Mouse (Mus musculus): ENCODE data around the gene Ldlrad3.

The Ldlrad3 gene

DNA sequence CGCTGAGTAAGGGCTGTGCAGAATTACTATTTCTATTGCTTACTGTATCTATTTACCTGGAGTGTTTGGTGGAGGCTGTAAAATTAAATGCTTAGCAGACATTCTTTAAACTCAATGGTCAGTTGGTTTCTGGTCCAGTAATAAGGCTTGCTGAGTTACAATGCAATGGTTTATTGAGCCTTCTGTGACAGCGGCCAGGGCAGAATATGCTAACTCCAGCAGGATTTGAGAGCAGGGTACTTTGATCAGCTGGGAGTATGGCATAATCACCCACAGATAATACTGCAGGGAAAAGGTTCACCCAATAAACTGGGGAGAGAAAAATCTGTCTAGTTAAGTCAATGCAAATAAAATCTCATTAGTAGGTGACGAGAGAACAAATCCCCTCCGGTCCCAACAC lies 220.2 kb downstream of the Ldlrad3 start:
- no peak for DNase-seq (ENCODE audit: low spot score)

GRCm38 (mm10) chr2:101965515-101965914 lies 220.7 kb downstream of the Ldlrad3 start:
- DNase-seq (ENCODE audit: low spot score), result no peak

DNA sequence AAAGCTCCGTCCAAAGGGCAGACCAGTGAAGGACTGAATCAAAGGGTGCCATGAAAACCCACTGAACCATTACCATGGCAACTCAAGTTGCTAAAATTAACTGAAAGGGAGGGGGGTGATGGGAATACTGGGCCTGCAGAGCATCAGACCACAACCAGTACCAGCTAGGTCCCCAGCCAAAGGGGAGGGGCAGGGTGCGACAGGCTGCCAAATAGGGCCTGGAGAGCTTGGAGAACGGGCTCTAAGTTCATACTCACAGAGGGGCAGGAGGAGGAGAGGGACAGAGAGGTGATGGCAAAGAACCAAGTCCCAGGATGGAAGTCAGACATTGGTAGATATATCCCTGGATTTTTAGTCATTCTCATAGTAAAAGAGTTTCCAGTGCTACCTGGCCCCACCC lies 222.8 kb downstream of the Ldlrad3 start:
- DNase-seq (ENCODE audit: low spot score), result no peak

- DNase-seq (ENCODE audit: low spot score), result no peak
Observed at GRCm38 (mm10) chr2:101962349-101962748, 223.8 kb downstream of the Ldlrad3 start.

DNA sequence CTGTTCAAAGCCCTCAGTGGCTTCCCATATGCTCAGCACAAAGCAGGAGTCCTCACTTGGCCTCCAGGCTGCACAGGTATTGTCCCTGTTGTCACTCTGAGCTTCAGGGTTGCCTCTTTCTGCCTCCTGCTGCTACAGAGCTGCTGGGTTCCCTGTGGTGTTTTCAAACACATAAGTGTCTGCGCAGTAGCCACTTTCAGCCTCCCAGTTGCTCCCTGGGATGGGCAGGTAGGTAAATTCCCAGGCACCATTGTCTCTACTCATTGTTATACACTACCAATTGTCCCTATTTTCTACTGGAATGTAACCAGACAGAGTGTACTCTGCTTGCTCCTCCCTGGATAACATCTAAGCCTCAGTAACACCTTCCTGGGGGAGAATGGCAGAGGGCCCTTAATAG lies 224.8 kb downstream of the Ldlrad3 start:
- no peak for DNase-seq (ENCODE audit: low spot score)

- DNase-seq (ENCODE audit: low spot score), result no peak
Observed at GRCm38 (mm10) chr2:101960658-101961057, 225.5 kb downstream of the Ldlrad3 start.

DNA sequence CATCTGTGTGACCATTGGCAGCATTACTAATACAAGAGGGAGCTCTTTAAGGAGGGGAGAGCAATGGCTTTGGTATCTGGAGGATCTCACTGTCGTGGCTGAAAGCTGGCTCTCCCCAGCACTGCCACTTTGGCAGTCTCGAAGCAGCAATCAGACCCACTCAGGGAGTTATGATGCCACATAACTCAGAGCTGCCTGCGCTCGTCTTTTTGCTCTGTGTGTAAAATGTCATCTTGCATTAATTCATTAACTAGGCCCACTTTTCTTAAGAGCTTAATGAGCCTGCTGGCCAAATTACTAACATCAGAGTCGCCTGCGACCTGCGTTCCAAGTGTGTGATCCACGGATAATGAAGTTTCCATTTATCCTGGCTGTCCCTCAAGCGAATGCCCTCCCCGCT lies 230.1 kb downstream of the Ldlrad3 start:
- no peak for DNase-seq (ENCODE audit: low spot score)

- no peak for DNase-seq (ENCODE audit: low spot score)
Observed at GRCm38 (mm10) chr2:101952951-101953361, 233.2 kb downstream of the Ldlrad3 start.

DNA sequence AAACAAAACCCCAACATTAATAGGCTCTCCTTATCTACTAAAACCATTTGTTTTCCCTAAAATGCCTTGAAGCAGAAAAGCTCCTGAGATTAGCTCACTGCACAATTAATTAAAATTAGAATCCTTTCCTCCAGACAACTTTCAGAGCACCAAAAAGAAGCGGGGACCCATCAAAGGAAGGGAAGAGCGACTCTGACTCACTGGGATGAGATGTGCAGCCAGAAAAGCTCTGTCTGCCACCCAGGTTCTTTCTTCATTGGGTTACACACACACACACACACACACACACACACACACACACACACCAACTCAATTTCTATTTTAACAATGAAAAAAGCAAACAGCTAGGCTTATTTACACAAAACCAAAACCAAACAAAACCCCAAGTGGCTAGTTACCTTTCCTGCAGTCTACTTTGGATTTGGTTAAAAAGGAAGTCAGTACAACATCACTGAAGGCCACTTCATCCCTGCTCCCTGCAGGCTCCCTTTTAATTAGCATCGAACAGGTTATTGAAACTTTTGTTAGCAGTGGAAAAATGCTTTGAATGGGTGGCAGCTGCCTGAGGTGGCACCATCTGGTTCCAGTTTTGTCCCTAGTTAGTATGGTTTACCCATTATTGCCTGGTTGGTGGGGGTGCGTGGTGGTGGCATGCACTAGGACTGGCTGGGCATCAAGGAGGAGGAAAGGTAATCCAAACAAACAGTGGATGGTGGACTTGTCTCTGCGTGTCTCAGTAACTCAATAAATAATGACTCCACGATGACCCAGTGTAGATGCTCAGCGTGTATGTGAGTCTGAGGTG lies 235.3 kb downstream of the Ldlrad3 start:
- DNase-seq (ENCODE audit: low spot score), result no peak

DNA sequence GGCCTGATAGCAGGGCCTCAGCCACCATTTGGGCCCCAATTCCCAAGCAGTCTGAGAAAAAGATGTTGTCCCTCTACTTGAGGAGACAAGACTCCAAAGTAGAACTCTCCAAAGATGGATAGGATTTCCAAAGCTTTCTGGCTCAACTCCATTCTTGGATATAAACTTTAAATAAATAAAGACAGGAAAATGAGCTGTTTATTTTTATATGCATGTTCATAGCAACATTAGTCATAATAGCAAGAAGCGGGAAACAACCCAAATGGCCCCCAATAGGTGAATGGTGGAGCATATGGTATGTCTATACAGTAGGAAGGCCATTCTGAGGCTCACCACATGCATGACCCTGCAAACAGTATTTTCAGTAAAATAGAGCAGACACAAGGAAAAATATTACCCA lies 251.2 kb downstream of the Ldlrad3 start:
- no peak for DNase-seq (ENCODE audit: low spot score)

- DNase-seq (ENCODE audit: low spot score), result no peak
Observed at GRCm38 (mm10) chr2:101933301-101933700, 252.9 kb downstream of the Ldlrad3 start.

DNA sequence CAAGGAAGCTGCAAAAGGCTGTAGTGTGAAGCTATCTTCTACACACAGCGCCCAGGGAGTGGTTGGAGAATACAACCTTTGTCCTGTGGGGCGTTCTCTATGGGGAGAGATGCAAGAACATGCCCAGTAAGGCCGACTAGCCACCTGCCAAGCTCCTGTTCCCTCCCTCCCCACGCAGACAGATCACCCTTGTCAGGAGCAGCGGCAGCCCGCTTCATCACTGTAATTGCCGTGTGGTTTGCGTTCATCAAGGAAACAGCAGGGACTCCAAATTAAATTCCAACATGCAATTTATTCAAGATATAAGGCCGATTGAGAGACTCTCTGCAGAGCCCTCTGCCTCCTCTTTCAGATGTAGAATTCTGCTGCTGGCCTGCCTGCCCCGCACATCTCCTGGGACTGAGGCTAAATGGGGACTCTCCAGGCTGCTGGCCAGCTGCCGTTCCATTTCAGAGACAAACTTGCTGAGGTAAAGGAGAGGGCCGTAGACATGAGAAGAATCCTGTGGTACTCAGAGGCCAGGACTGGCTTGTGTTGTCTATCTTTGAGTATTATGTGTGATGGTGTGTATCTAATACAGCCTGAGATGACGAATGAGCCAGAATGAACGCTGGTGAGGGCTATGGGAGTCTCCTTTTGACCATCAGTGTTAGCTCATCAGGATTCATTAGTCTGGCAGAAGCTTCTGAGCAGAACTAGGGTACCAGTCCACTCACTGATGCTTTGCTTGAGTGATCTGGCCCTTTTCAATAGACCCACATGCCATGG lies 253.8 kb downstream of the Ldlrad3 start:
- DNase-seq (ENCODE audit: low spot score), result no peak

DNA sequence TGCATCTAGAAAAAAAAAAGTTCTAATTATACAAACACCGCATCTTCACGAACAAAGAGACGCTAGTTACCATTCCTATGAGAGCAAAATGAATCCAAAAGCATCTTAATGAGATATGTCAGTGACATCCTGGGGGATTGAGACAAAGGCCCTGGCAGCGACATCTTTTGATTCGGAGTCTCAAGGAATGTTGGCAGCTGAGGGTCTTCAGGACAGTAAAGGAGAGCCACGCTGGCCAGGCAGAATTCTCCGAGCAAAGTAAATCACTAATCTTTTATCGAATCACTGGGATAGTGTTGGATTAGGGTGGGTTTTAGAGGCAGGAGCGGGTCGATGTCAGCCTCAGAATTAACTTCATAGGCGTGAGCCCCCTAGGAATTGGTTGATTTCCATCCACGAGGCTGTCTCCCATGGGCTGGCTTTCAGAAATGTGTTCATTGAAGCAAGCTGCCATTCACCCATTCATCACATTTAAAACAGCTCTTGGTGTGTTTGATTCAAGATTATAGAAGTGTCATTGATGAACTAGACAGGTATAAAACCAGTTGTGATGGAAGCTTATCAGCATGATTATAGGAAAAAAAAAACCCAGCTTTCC lies 260.5 kb downstream of the Ldlrad3 start:
- no peak for DNase-seq (ENCODE audit: low spot score)

DNA sequence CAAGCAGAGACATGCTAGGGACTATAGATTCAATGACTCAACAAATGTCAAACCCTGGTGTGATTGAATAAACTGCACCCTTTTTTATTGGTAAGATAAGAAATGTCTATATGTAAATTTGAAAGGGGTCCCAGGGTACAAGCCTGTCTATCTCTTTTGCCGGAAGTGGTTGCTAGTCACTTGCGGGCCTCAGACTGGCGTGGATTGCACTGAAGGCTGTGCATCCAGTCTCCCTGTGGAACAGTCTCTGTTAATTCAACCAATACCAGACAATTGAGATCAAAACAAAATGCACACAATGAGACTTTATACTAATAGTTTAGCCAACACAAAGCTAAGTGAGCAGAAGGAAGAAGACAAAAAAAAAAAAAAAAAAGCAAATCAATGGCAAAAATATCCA lies 261.0 kb downstream of the Ldlrad3 start:
- no peak for DNase-seq (ENCODE audit: low spot score)

DNA sequence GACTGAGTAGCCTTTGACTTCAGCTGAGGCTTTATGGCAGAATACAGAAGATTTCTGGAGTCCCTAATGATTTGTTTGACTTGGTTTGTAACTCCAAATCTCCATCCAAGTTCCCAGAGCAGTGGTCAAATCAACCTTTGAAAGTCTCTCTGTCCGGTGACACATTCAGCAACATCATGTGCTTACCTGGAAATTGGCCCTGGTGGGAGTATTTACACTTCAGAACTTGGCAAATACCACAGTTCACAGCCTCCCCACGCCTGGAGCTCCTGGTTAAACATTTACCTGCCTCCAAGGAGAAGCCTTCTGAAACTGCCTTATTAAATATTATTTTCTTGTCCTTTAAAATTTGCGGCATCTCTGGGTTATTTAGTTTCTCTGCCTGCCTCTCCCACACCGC lies 263.0 kb downstream of the Ldlrad3 start:
- DNase-seq (ENCODE audit: low spot score), result no peak

- no peak for DNase-seq (ENCODE audit: low spot score)
Observed at GRCm38 (mm10) chr2:101922302-101922701, 263.9 kb downstream of the Ldlrad3 start.

DNA sequence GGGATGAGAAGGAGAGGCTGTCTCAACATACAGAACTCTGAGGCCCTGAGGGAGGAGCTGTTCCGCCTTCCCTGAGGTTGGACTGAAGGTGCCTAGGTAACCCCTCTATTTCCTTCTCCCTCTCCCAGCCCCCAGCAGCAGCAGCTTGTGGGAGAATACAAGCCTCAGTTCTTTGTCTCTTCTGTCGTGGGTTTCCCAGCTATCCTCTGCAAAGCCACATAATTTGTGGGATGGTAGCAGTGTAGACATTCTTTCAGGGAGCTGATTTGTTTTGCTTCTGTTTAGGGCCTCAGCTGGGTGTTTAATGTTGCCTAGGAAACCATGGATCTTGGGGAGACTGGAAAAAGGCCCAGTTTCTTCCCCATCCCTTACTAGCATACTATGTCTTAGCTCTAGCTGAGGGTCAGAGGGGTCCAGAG lies 266.0 kb downstream of the Ldlrad3 start:
- no peak for DNase-seq (ENCODE audit: low spot score)

GRCm38 (mm10) chr2:101918518-101918917 lies 267.7 kb downstream of the Ldlrad3 start:
- DNase-seq (ENCODE audit: low spot score), result no peak

GRCm38 (mm10) chr2:101909326-101910080 lies 276.7 kb downstream of the Ldlrad3 start:
- no peak for DNase-seq (ENCODE audit: low spot score)

DNA sequence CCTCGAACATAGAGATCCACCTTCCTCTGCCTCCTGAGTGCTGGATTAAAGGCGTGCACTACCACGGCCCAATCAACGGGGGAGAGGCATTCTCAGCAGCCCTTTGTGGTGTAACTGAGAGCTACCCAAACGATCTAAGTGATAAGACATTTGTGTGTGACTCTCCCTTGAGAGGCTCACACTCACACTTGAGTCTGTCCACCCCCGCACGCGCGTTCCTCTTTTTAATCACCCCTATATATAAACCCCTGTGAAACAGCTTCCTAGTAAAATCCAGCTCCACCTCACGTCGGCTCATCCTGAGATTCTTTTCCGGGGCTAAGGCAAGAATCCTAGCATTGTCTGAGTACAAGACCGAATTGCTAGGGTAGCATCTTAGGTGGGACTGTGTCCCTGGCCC lies 277.4 kb downstream of the Ldlrad3 start:
- no peak for DNase-seq (ENCODE audit: low spot score)

DNA sequence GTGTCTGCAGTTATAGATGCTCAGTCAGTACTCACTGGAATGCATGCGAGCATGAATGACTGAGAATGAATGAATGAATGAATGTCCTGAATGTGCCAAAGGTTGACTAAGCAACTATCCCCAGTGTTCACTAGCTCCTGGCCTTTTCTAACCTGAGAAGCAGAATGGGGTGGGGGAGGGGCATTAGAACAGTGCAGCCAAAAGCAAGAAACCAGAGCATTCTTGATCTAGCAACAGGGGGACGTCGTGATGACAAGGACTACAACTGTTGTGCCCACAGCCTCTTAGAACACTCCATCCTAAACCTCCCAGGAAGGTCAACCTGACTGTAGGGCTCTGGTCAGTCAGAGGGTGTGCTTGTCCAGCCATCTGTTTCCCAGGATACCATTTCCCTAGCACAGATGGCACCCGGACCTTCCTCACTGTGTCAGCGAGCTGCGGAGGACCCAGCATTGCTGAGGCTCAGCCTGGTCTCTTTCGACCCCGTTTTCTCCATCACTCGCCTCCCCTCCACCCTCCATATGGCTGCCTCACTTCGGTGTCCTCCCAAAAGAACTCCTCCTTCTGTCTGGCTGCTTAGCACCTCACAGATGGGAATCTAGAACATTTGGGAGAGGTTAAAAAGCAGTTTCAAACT lies 278.7 kb downstream of the Ldlrad3 start:
- DNase-seq (ENCODE audit: low spot score), result no peak

- DNase-seq (ENCODE audit: low spot score), result no peak
Observed at GRCm38 (mm10) chr2:101906379-101906690, 279.9 kb downstream of the Ldlrad3 start.

Data from ovary, postnatal 36 days (tissue).